Mouse (Mus musculus) spleen, adult 18-20 months (tissue): ENCODE data around the gene AA467197.

Experiments
- DNase-seq, 2 experiments: peaks; one replicate each; pipeline ENCODE4 v3.0.0; 2022; ENCODE audit warnings: mixed read lengths in 2 of 2

The AA467197 gene

DNA sequence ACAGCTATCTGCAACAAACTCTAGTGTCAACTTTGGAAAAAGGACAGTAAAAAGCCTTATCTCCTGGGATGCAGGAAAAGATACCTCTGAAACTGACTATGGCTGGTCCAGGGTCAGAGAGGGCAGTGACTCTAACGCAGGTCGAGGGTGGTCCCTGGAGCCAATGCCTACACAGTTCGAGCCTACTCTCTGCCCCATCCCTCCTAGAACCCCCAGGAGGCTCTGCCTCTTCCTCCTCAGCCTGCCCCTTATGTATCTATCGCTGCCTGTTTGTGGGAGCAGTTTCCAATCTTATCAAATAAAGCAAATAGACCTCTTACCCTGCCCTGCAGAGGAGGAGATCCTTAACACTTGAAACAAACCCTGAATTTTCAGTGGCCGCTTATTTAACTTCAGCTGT, 1.9 kb downstream of the AA467197 start:
- DNase-seq = no peak

- DNase-seq = peak; percentile 63 to 71
These were observed 15.6 kb downstream of the AA467197 start for GRCm38 (mm10) chr2:122652096-122653084.

GRCm38 (mm10) chr2:122656052-122656451, 19.3 kb downstream of the AA467197 start:
- no peak for DNase-seq

- DNase-seq = no peak
These were observed 20.0 kb downstream of the AA467197 start for GRCm38 (mm10) chr2:122656767-122657166.

- DNase-seq = no peak
These were observed 21.1 kb downstream of the AA467197 start for GRCm38 (mm10) chr2:122657707-122658524.

DNA sequence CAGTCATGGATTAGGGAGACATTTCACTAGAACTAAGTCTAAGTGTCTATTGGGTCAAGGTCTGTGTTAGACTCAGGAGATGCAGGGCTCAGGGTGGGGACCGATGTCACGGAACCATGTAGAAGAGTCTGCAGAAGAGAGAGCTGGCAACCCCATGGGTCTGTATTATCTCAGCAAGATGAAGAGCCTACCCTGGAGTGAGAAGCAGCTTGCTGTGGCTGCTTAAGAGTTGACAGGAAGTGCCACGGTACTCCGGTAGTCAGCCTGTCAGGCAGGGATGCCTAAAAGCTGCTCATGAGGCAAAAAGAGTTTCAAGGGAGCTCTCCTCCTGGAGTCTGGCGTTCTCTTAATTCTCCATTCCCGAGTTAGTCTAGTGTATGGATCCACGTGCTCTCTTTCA, 23.0 kb downstream of the AA467197 start:
- DNase-seq = no peak

GRCm38 (mm10) chr2:122665253-122665972, 28.6 kb downstream of the AA467197 start:
- no peak for DNase-seq

- peak; percentile 21 to 47 for DNase-seq
These were observed 29.4 kb downstream of the AA467197 start for GRCm38 (mm10) chr2:122665973-122666875.

GRCm38 (mm10) chr2:122667856-122668255, 31.1 kb downstream of the AA467197 start:
- peak in 1 of 2 experiments; percentile 52 for DNase-seq

- DNase-seq = no peak
These were observed 34.9 kb downstream of the AA467197 start for GRCm38 (mm10) chr2:122671714-122672113.

DNA sequence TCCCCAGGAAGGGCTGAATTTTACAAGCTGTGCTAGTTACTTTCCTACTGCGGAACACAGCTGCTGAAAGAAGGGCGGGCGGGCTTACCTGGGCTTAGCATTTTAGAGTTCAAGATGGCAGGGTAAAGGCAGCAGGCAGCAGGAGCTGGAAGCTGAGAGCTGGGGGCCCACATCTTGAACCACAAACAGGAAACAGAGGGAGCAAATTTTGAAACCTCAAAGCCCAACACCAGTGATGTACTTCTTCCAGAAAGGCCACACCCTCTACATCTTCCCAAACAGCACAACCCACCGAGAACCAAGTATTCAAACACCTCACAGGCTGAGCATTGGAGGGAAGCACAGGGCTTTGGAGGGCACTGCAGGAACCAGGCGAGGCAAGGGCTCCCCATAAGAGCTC, 36.1 kb downstream of the AA467197 start:
- DNase-seq = no peak

DNA sequence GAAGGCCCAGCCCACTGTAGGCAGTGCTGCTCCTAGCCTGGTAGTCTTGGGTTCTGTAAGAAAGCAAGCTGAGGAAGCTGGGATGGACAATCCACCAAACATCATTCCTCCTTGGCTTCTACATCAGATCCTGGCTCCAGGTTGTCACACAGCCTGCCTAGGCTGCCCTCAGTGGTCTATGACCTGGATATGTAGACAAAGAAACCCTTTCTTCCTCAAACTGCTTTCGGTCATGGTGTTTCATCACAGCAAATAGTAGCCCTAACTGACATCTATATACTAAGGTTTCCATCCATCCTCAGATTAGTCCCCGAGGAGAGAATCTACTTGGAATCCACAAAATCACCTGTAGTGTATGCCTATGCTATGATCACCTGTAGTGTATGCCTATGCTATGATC, 38.3 kb downstream of the AA467197 start:
- no peak for DNase-seq

GRCm38 (mm10) chr2:122681379-122682137, 44.8 kb downstream of the AA467197 start:
- no peak for DNase-seq

GRCm38 (mm10) chr2:122682520-122682919, 45.7 kb downstream of the AA467197 start:
- no peak for DNase-seq

DNA sequence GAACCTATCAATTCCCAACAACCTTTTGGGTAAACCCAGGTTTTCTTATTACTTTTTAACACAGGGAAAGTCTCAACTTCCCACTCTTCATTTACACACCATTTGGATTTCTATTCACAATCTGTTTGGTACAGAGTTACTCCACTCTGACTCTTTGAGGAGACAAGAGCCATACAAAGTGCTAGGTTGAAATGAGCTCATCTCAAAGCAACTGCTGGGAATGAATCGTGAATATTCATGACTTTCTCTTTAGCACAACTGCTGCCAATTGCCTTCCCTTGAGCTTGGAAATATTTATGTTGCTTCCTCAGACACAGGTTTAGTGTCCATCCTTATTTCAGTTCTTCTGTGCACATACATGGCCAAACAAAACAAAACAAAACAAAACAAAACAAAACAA, 46.9 kb downstream of the AA467197 start:
- DNase-seq = no peak

DNA sequence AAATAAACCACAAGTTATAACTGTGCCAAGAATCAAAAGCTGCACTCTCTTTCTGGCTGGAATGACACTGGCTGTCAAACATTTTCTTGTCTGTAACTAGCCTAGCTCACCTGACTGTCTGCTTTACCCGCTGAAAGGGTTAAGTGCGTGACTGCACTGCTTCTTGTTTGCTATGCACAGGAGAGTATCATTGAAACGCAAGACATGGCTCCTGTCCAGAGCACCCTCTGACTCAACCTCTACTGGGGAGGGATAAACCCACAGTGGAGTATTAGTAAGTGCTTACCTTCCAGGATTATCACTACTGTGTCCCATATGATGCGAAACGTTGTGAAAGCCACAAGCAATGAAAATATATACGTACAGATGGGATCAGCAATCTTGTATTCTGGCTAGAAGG, 49.9 kb downstream of the AA467197 start:
- DNase-seq = no peak
